Mouse (Mus musculus): ENCODE results near the gene Lrrc23.

The Lrrc23 gene

GRCm38 (mm10) chr6:124740211-124740887 is 39.2 kb downstream of the Lrrc23 start:
- peak; percentile 70 for DNase-seq

GRCm38 (mm10) chr6:124739231-124739796 is 40.2 kb downstream of the Lrrc23 start:
- DNase-seq, result no peak

- peak; percentile 89 for DNase-seq
Observed at GRCm38 (mm10) chr6:124738511-124739023, 41.0 kb downstream of the Lrrc23 start, which contains the start of gene Ptpn6. Gene Ptpn6 (minus strand): TSS chr6:124738714.

GRCm38 (mm10) chr6:124737040-124737439 is 42.5 kb downstream of the Lrrc23 start:
- DNase-seq, result no peak

GRCm38 (mm10) chr6:124734417-124734816 is 45.1 kb downstream of the Lrrc23 start:
- DNase-seq, result no peak

GRCm38 (mm10) chr6:124732476-124733370 is 46.8 kb downstream of the Lrrc23 start:
- no peak for DNase-seq

GRCm38 (mm10) chr6:124731038-124731437 is 48.5 kb downstream of the Lrrc23 start:
- no peak for DNase-seq

GRCm38 (mm10) chr6:124729850-124730705 is 49.4 kb downstream of the Lrrc23 start:
- no peak for DNase-seq

GRCm38 (mm10) chr6:124728621-124729020 is 50.9 kb downstream of the Lrrc23 start:
- DNase-seq, result no peak

- no peak for DNase-seq
Observed at GRCm38 (mm10) chr6:124724472-124724871, 55.1 kb downstream of the Lrrc23 start.

GRCm38 (mm10) chr6:124723541-124723940 is 56.0 kb downstream of the Lrrc23 start:
- no peak for DNase-seq

- DNase-seq, result no peak
Observed at GRCm38 (mm10) chr6:124722876-124723473, 56.6 kb downstream of the Lrrc23 start.

GRCm38 (mm10) chr6:124720904-124721303 is 58.6 kb downstream of the Lrrc23 start:
- no peak for DNase-seq

All from kidney, postnatal 10 days (tissue).